Mouse (Mus musculus): Measurements from ENCODE around the gene Rerg.

The Rerg gene

DNA sequence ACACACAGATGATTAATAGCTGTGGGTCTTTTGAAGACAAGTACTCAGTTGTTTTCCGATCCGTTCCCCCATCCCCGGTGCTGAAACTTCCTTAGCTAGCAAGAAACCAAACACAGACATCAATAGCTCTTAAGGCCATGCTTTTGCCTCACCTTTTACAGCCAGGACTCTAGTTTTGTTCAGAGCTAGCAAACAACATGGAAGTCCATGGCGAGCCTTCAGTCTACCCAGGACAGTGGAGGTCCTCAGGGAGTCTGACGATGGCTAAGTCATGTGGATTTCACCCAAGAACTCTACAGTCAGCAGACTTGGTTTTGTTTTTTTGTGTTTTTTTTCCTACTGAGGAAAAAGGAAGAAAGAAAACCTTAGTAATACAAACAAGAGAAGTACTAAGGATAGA is 43.4 kb downstream of the Rerg start:
- DNase-seq (ENCODE audit: low read depth), result no peak

DNA sequence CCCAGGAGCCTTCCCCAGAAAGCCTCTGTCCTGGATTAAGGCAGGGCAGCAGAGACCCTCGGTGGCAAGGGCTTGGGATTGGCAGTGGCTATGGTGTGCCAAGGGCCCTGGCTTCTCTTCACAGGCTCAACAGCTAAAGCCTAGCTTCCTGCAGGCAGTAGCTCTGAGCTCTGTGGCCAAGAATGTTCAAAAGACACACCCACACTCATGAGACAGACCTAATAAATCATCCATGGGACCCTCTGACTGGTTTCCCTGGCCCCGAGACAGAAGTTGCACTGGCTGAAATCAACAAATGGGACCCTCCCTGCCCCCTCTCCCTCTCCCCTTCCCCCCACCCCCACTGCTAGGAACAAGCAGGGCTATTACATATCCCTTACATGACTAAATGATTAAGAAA is 44.1 kb downstream of the Rerg start:
- DNase-seq (ENCODE audit: low read depth), result no peak

DNA sequence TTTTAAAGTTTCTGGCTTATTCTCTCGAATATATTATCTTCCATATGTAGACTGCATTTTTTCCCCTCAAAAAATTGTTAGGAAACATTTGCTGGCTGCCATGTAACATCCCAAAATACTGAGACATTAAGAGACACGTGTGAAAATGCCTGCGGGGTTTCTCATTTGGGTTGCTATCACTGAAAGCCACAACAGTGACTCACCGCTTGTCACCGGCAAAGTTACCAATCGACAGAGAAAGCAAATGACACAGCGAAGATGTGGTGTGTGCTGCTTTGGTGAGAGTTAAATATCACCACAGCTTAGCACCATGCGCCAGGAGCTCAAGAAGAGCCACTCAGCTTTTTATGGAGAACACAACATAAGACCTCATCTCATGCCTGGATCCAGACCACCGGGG is 44.9 kb downstream of the Rerg start:
- no peak for DNase-seq (ENCODE audit: low read depth)

DNA sequence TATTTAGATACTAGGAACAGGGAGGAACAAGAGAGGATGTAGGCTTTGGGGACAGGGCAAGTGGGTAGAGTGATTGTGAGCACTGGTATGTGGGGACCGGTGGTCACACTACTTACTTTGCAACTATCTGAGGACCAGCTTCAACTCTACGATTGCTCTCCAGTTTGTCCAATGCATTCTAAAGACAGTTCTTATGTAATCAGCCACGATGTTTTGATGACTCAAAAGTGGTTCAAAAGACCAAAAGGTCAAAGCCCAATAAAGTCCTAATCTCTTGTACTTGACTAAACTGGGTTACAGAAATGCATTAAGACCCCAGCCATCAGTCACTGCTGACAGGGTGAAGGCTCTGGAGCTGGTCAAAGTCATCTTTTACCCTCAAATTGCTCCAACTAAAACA is 45.3 kb downstream of the Rerg start:
- DNase-seq (ENCODE audit: low read depth), result no peak

DNA sequence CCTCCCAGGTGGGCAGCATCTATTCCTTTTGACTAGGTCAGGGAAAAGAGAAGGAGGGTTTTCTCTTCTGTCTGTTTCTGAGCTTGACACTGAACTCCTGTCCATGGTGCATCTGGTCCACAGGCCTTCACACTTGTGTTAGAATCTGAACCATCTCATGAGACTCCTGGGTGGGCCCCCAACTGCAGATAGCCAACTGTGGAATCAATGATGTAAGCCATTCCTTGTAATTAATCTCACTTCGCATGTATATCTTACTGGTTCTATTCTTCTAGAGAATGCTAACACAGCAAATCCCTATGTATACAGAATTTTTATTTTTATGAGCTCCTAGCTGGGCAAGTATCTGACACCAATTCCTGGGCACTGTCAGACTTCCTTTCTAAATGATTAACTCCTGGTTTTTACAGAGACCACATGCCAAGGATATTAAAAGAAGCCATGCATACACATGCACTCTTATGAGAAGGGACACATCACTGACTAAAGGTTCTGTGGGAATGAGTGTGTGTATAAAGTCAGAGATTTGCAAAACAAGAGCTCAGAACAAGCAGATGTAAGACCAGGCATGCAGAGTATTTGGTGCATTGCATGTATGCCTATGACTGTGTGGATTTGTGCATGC is 53.3 kb downstream of the Rerg start:
- no peak for DNase-seq (ENCODE audit: low read depth)

DNA sequence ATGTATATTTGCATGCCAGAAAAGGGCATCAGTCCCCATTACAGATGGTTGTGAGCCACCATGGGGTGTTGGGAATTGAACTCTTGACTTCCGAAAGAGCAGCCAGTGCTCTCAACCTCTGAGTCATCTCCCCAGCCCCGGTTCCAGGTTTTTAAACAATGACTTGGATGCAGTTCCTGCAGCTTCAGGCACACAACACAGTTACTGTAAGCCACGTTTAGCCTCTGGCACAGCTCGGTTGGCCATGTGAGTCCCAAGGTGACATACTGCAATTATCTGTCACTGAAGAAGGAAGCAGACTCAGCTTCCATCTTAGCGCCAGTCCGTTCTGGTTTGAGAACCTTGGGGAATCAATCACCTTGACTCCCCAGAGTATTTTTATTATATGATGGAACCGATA is 55.4 kb downstream of the Rerg start:
- DNase-seq (ENCODE audit: low read depth), result no peak

DNA sequence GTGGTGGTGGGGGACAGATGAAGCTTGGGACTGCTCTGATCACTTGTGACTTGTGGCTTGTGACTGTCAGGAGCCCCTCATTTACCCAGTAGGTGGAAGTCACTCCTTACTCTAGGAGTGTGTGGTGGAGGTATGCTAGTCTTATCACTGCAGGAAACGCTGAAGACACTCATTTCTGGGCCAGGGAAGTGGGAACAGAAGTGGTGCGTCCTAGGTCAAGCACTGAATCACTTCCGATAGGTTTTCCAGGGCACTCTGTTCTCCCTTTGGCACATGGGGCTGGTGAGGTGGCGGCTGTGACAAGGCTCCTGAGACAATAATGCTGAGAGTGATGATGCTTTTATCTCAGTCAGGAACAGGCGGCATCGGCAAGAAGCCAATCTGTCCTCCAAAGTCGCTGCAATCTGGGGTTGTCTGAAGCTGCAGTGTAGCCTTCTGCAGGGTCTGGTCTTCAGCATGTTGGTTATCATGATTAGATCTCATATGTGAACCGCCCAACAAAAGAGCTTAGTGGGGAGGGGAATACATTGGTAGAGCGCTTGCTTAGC is 59.0 kb downstream of the Rerg start:
- DNase-seq (ENCODE audit: low read depth), result no peak

DNA sequence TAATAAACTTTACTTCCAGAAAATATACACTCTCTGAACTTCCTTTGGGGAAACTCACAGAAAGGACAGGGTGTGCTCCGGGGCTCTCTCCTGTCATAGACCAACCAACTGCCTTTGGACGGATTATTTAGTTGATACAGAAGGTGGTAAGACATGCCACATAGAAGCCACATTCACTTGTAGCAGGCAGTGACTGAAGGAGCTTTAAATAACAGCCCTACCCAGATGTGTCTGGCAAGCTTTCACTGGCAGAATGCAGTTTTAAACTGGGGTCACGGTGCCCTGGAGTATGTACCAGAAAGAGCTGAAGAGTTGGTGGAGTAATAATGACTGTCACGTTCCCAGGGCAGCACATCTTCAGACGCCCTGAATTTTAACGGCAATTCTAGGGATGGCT is 59.5 kb downstream of the Rerg start:
- no peak for DNase-seq (ENCODE audit: low read depth)

DNA sequence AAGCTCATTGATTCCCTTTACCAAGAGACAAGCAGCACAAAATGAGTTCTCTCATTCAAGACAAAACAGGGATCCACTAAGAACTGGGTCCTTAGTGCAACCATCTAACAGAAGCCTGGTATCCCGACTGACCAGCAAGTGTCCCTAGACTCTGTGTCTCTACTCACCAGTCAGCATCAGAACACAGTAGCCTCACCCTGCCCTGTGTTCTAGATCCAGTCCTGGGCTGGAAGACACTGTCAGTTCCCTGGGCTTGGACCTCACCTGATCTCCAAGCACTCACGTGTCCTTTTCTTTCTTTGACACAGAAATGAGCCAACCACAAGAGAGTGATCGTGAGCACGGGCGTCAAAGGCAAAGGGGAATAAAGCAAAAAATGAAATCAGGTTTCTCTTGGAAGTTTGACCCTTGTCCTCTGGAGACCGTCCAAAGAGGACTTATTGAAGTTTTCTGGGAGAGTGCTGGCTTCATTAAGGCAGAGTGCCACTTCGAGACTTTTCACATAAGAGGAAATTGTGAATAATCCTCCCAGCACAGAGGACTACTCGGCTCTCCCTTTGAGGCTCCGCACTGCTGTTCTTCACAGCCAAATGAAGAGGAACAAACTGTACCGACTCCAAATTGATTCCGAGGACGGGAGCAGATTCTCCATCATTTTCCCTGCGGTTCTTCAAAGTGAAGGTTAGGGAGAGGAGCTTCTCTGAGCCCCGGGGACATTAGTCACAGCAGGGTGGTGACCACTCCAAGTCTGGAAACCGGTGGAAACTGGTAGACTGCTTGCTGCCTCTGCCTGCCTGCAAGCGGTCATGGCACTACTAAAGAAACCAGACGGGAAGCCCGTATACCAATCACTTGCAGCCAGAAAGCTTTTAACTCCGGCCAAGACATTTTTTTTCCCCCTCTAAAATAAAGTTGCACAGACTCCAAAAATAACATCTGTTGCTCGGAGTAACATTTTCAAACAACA is 60.2 kb downstream of the Rerg start:
- no peak for DNase-seq (ENCODE audit: low read depth)

DNA sequence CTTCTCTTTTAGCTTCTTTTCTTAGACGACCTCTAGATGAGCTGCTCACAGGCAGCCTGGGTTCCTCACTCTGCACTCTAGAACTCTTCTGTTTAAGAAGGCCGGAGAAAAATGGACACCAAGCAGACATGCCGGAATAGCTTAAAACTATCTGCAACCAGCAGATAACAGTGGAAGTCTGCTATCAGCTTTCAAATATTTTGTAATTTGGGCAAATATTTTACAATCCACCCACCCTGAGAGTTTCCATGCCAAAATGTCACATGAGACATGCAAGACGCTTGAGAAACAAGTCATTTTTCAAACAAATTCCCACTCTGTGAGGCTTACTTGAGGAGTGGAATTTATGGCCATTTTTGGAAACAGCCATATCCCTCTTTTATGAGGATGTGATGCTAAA is 65.0 kb downstream of the Rerg start:
- DNase-seq (ENCODE audit: low read depth), result no peak

DNA sequence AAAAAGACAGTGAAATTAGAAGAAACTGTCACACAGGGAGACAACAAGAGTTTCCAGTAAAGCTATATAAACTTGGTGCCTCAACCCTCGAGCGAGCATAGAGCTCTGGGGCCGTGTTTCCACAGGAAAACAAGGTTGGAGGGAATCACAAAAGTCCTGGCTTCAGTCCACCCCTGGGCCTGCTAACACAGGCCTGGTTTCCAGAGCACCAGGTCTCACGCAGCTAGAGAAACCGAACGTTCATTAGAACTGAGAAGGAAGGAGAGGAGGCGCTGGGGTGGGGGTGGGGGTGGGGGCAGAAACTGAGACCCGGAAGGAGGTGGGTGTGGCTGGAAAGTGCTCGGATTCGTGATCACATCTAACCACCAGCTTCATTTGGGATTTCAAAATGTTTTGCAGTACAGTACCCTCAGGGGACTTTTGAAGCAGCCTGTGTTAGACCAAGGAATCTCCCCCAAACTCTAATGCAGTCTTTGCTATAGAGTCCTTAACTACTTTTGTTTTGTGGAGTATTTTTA is 67.6 kb downstream of the Rerg start:
- no peak for DNase-seq (ENCODE audit: low read depth)

DNA sequence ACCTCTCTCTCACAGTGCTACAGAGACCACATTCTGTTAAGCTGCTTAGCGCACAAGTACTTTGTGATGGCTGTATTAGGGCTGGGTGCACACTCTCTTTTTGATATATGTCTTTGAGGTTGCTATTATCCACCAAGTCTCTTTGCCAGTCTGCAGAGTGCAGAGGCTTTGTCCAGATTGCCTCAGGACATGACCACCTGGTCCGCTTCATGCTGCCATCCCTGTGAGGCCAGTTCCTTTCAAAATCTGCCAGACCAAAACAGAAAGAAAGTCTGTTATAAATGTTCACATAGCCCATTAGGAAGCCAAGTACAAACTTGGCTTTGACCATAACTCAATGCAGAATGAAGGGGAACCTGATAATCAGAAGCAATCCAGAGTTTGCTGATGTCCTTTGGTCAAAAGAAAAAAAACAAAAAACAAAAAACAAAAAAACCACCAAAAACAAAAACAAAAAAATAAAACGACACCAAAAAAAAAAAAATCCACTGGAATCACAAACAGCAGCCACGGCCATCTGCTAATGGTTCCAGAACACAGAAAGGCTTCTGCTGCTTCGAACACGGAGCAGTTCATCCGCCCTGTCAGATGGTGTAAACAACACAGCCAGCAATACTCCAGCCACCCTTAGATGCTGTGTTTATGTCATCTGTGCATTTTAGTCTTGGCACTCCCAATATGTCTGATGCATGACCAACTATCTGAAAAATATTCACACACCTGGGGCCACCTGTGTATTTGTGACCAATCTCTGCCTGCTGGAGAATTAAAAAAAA is 68.2 kb downstream of the Rerg start:
- no peak for DNase-seq (ENCODE audit: low read depth)

DNA sequence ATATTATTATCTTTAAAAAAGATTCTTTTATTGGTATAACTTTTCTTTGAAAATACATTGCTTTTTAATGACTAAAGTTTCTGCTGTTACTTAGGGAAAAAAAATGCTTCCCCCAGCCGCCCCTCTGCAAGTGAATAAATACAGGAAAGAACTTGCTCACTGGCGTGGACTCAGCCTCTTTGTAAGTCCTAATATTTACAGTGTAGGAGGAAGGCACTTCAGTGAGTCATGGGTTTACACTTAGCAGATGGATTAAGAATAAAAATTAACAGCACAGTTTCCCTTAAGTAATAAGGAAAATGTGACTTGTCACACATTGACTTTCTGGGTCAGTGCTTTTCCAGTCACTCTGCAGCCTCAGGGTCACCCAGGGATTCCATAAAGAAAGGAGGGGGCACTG is 70.0 kb downstream of the Rerg start:
- DNase-seq (ENCODE audit: low read depth), result no peak

DNA sequence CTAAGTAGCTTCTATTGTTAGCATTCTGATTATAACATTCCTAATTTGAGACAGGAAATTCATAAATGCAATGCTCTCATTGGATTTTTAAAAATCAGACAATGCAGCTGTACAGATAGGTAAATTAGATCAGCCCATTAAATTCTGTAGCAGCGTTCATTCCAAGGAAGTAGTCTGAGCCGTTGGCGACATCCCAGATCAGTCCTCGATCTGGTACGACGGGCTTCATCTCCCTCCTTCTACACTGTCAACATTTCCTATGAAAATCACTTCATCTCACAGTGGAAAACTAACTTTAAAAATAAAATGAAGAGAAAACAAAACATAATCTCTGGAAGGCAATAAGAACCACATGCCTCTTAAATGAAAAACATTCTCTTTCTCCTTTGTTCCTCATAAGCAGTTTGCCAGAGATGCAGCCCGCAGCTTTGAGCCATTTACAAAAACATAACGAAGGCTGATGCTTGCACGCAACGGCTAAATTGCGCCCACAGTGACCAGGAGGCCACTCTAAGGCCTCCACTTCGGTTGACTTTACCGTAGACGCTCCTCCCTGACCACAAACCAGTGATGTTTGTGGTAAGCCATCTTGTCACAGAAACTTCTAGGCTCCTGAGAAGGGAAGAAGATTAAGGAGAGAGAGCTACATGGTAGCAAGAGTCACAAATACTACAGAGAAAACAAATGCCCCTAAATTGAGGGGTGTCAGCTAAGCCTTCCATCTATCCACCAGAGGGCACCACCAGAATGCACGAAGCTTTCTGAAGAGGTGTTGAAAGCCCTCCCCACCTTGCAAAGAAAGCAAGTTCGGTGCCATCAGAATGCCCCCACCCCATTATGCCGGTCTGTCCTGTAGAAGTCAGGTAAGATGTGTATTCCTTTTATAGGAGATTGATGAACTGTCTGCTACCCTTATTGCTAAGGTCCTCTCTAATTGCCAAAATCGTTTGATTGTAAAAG is 71.8 kb downstream of the Rerg start:
- DNase-seq (ENCODE audit: low read depth), result peak; percentile 22

DNA sequence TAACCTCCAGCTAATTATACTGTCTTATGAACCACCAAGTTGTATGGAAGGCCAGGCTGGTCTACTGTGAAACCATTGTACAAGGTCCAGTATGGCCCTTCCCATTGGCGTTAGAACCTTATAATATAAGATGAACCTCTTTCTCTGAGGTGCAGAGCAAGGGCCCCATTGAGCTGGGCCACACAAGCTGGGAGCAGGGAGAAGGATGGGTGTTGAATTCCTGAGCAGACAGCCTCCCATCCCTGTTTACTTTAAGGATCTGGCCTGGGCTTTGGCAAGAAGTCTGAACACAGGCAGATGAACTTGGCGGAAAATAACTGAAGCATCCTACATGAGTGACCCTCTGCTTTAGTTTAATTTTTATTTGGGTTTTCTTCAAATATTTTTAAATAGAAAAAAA is 75.8 kb downstream of the Rerg start:
- DNase-seq (ENCODE audit: low read depth), result no peak

DNA sequence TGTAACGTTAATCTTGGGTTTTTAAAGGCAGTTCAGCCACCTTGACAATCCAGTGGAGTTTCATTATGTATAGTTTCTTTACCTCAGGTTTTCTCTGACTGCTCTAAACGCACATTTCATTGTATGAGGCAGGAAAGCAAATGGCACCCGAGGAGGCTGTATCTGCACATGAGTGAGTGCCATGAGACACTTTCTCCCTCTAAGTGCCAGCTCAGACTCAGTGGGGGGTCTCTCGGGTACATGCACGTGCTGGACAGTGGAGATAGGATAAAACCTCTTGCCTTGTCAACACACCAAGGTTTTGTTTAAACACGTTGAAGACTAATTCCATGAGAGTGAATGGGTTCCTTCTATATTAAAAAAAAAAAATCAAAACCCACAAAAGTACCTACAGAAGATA is 81.8 kb downstream of the Rerg start:
- no peak for DNase-seq (ENCODE audit: low read depth)

DNA sequence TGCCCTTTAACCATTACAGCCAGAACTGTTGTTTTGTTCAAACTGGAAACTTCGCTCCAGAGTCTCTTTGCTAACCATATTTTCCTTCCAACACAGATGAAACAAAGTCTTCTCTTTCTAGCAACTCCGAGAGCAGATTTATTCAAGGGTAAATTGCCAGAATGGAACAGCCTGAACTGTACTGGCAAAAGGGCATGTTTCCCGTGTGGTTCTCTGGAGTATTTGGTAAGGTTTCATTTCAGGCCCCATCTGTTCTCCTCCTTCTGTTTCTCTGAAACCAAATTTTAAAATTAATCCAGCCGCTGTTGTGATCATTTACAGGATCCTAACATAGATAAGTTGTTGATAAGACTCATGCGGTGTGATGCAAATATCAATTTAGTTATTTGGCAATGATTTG is 82.3 kb downstream of the Rerg start:
- DNase-seq (ENCODE audit: low read depth), result no peak

DNA sequence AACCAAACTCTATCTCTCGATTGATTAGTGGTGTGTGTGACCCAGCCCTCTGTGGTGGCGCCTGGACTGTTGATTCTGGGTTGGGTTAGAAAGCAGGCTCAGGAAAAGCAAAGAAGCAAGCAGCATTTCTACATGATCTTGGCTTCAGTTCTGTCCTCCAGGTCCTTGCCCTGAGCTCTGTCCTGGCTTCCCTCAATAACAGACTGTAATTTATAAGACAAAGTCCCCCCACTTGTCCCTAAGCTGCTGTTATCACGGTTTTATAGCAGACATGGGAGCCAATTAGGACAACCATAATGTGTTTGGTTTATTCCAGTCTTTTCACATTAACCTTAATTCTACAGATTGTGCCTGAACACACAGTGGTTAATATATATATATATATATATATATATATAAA is 82.8 kb downstream of the Rerg start:
- DNase-seq (ENCODE audit: low read depth), result no peak

DNA sequence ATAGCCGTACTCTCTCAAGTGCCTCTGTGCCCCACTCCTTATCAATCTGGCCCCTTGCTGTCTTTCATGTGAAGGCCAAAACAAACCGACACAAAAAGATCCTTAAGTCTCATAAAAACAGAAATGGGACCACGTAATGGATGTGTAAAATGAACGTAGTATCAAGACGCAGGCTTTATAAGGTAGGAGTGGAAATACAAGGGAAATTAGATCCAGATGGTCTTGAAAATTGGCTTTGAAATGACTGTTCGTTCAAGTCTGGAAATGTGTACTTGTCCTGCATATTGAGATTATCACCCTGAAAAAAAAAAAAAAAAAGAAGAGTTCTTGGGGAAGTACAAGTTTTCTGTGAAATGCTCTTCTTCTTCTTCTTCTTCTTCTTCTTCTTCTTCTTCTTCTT is 90.6 kb downstream of the Rerg start:
- DNase-seq (ENCODE audit: low read depth), result no peak

DNA sequence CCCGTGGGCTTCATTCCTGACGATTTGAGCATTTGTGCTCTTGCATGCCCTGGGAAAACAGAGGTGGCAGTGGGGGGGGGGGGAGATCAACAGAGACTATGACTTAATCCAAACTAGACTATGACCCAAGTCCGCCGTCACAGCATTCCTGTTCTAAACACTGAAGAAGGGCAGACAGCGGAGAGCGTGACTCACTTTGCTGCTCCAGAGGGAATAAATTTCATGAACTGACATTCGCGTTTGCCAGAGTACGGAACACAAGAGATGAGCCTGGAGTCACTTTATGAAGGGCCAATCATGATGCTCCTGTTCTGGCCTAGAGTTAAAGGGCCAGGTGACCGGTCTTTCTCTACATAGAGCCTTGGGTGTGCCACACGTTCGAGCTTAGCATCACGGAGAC is 93.6 kb downstream of the Rerg start:
- no peak for DNase-seq (ENCODE audit: low read depth)

DNA sequence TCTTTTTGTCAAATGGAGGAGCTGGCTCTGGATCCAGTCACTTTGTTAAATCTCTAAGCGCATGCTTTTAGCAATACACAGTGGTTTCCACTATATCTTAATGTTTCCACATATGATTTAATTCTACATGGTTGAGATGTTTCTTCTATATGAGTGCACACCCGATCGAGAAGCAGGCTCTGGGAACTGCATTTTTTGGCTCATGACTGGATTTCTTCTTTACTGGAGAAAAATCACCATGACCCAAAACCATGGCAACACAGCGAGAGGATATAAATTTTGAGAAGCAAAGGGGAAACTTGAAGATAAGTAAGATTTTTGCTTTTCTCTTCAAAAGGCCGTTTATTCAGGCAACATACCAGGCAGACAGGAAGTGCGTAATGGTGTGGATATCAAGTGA is 94.1 kb downstream of the Rerg start:
- no peak for DNase-seq (ENCODE audit: low read depth)
